Mouse (Mus musculus) limb, embryonic 12.5 days (tissue): ENCODE data around the gene Col16a1. TPM values are rescaled to one million over a fixed set of nuclear protein-coding genes. Genes with fewer than 3 reads are reported as not detected.

Experiments used
- ATAC-seq: fragments of 200-750 bp; cut with Nextera tagmentation; 2 replicates; pipeline ENCODE4 v1.8.0; 2017; ENCODE audit warnings: low read depth, moderate TSS enrichment; ENCODE audit not compliant: insufficient number of reproducible peaks, insufficient read depth, low FRiP score, low TSS enrichment
- H3K27ac ChIP-seq: fragments of 300-500 bp; sonication (generic); 2 replicates; pipeline ENCODE4 v1.5.1; 2016; ENCODE audit warnings: mild to moderate bottlenecking, moderate library complexity
- H3K27me3 ChIP-seq: fragments of 300-500 bp; sonication (generic); 2 replicates; pipeline ENCODE4 v1.6.1; 2016; ENCODE audit warnings: mild to moderate bottlenecking, moderate library complexity
- H3K36me3 ChIP-seq: fragments of 300-500 bp; sonication (generic); 2 replicates; pipeline ENCODE4 v1.6.1; 2016; ENCODE audit warnings: mild to moderate bottlenecking, moderate library complexity
- H3K4me1 ChIP-seq: fragments of 300-500 bp; sonication (generic); replicated peaks from 2 replicates; pipeline ENCODE4 v1.6.1; 2016
- H3K4me2 ChIP-seq: fragments of 300-500 bp; sonication (generic); 2 replicates; pipeline ENCODE4 v1.6.1; 2016; ENCODE audit warnings: mild to moderate bottlenecking, moderate library complexity
- H3K4me3 ChIP-seq: fragments of 300-500 bp; sonication (generic); replicated peaks from 2 replicates; pipeline ENCODE4 v1.5.1; 2016; ENCODE audit warnings: mild to moderate bottlenecking
- H3K9ac ChIP-seq: fragments of 300-500 bp; sonication (generic); replicated peaks from 2 replicates; pipeline ENCODE4 v1.6.1; 2016; ENCODE audit warnings: mild to moderate bottlenecking, moderate library complexity
- H3K9me3 ChIP-seq: fragments of 300-500 bp; sonication (generic); 2 replicates; pipeline ENCODE4 v1.6.1; 2016; ENCODE audit warnings: mild to moderate bottlenecking, moderate library complexity
- WGBS: fragments of 180-500 bp; shearing (Covaris S2); methylation state at CpG from one replicate; pipeline ENCODE4 v1.1.7; 2016; 5-methylcytosine and 5-hydroxymethylcytosine counted together
- polyA plus RNA-seq: library from polyadenylated mRNA; unstranded; fragments of >200 nt; fragmentation: Nextera tagmentation; extraction: Ambion mirVana; gene quantifications from 2 replicates; pipeline ENCODE4 v1.2.1, GENCODE M21; 2016

Col16a1 gene
- polyA plus RNA-seq, 1 experiment from 2014 or later = 24.2 TPM

DNA sequence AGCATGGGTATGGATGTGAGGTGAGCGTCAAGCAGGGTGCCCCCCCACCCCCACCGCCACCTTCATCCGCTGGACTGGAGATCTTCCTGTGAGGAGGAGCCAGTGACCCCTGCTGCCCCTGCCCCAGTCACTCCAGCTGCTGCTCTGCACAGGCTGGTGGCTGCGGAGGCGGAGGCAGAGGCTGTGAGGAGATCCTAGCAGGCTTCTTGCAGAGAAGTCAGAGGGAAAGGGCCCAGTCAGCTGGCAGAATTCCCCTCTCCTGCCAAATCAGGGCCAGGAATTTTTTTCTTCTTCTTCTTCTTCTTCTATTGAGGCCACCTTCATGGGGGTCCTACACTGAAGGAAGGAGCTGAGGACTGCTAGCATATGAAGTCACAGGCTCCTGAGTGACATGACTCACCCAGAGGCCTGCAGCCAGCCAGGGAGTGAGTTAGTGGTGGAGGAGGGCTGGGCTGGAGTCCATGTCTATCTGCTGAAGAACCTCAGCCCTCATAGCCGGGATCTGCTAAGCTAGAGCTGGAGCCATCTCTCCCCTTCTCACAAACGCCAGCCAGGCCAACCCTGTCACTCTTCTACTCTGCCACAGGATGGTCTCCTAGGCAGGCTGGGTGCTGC lies 36.8 kb downstream of the Col16a1 start:
- H3K4me2 ChIP-seq = no peak overlapping the region
- H3K27me3 ChIP-seq = peaks cover 45% of the 10 kb centered on the region
- no peaks in the 10 kb centered on the region for H3K36me3 ChIP-seq
- H3K27ac ChIP-seq = no peak overlapping the region
- no peaks in the 10 kb centered on the region for H3K9me3 ChIP-seq
- no peak overlapping the region for H3K4me3 ChIP-seq
- no peak for ATAC-seq
- WGBS = 57% methylated on average over 7 of the region's 7 CpGs
- no peak overlapping the region for H3K9ac ChIP-seq
- peaks cover 20% of the 10 kb centered on the region for H3K4me1 ChIP-seq

DNA sequence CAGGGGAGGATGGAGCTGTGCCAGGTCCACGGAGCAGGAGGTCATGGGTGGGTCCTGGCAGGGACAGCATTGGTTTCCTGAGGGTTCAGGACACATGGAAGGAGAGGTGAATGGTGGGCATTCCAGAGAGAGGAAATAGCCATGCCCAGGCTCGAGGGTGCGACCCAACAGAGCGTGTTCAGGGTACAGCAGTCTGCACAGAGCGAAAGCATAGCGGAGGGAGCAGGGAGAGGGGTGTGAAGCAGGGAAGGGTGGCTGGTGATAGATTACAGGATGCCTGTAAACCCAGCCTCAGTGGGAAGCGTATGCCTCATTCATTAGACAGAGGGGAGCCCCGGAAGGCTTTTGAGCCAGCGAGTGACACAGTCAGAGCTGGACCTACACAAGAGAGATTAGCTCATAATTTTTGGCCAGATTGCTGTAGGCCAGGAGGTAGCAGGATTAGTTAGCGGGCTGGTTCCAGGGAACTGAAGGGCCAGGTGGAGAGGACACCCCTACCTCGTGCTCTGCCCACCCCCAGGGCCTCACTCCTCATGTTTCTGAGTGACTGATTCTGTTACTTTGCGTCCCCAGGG lies 37.7 kb downstream of the Col16a1 start:
- WGBS = 54% methylated on average over 12 of the region's 12 CpGs
- ATAC-seq = no peak
- no peak overlapping the region for H3K4me3 ChIP-seq
- H3K27ac ChIP-seq = no peak overlapping the region
- H3K4me1 ChIP-seq = peaks cover 20% of the 10 kb centered on the region
- H3K9me3 ChIP-seq = no peaks in the 10 kb centered on the region
- H3K4me2 ChIP-seq = no peak overlapping the region
- H3K27me3 ChIP-seq = peaks cover 50% of the 10 kb centered on the region
- H3K36me3 ChIP-seq = no peaks in the 10 kb centered on the region
- H3K9ac ChIP-seq = 0 out of 2 replicates have a peak overlapping the region, but pooled peaks have one; percentile 27

DNA sequence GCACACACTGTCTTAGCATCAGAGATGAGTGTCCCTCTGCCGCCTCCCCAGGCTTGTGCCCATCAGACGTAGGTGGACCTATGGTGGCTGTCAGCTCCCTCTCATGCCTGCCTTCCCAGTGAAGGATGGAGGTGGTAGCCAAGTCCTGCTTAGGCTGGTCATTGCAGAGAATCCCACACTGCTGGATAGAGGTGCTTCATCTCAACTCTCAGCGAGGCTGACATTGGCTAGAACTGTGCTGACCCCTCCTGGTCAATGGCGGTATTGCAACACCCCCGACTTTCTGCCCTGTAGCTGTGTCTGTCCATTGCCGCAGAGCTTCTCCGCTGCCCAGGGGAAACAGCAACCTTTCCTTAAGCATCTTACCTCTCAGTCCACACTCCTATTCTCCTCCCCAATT lies 39.7 kb downstream of the Col16a1 start:
- Histone ChIP-seq H3K9me3 (no peaks in the 10 kb centered on the region), H3K4me3 (no peak overlapping the region), H3K36me3 (no peaks in the 10 kb centered on the region), H3K4me1 (peaks cover 14% of the 10 kb centered on the region; the same call in 1 of the 2 replicates), H3K9ac (no peak overlapping the region), H3K27ac (no peak overlapping the region), H3K27me3 (peaks cover 55% of the 10 kb centered on the region), H3K4me2 (no peak overlapping the region)
- WGBS = 13% methylated on average over 7 of the region's 7 CpGs
- ATAC-seq = peak; percentile 40; the same call in 1 of the 2 replicates

DNA sequence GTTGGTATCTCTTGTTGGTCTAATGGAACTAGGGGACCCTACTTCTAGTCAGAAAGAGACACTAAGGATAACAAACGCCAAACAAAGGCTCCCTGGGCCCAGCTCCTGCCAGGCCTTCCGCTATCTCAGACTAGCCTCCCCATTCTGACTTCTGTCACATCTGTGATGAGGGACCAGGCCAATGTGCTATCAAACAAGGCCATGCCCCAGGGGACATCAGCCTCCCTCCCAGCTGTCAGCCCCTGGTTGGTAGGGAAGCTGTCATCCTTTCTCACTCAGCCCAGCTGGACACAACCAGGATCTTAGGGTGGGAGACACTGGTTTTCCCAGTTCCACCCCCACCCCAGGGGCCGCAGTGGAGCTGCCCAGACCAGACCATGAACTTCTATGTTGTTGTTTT lies 47.5 kb downstream of the Col16a1 start:
- Histone ChIP-seq H3K4me3 (no peak overlapping the region), H3K9ac (no peak overlapping the region), H3K27ac (no peak overlapping the region), H3K36me3 (no peaks in the 10 kb centered on the region), H3K4me2 (no peak overlapping the region), H3K4me1 (no peaks in the 10 kb centered on the region), H3K27me3 (peaks cover 50% of the 10 kb centered on the region), H3K9me3 (no peaks in the 10 kb centered on the region)
- no peak for ATAC-seq
- WGBS = 55% methylated on average over 3 of the region's 3 CpGs

DNA sequence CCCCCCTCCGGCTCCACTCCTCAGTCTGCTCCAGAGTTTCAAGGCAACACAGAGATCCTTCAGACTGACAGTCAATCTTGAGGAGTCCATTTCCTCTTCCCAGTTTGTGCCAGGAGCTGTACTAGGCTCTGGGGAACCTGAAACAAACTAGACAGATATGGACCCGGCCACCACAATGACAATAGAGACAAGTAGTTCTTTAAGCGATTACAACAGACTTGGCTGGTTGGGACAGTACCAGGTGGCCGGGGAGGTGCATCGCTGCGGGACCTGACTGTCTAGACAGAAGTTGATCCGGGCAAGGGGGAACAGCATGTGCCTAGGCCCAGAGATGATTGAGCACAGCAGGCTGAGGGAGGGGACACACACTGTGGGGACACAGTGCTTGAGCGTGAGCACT lies 53.5 kb downstream of the Col16a1 start:
- peaks cover 9% of the 10 kb centered on the region; the same call in 1 of the 2 replicates for H3K4me1 ChIP-seq
- peaks cover 30% of the 10 kb centered on the region for H3K27me3 ChIP-seq
- H3K27ac ChIP-seq = no peak overlapping the region
- H3K4me3 ChIP-seq = no peak overlapping the region
- H3K9ac ChIP-seq = no peak overlapping the region
- WGBS = 48% methylated on average over 8 of the region's 8 CpGs
- no peaks in the 10 kb centered on the region for H3K9me3 ChIP-seq
- no peaks in the 10 kb centered on the region for H3K36me3 ChIP-seq
- no peak for ATAC-seq
- no peak overlapping the region for H3K4me2 ChIP-seq

DNA sequence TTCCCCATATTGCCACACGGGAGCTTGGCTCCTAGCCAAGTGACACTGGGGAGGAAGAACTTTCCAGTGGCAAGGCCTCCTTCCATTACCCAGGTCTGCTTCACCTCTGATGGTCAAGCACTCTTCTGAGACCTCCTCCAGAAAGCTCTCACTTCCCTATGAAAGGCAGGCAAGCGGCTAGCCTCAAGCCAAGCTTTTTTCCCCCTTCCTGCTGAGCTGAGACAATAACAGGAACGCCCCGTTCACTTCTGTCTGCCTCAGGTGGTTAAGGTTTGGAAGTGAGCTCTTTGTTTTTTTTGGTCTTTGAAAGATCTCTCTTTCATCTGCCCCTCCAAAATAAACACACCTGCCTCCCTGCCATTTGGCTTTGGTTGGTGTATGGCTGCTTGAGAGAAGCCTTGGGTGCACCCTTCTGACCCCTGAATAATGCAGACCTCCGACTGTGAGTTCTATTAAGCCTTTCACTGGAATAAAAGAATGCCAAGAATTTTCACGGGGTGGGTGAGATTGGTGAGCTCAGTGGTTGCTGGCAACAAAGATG lies 54.5 kb downstream of the Col16a1 start, which contains the start of gene Pef1:
TSS of gene Pef1 (plus strand) at position 448 of the 541 bp plus-strand sequence.
- Histone ChIP-seq H3K4me1 (peaks cover 9% of the 10 kb centered on the region; the same call in 1 of the 2 replicates), H3K27ac (no peak within 1 kb of the TSS), H3K9ac (no peak within 1 kb of the TSS), H3K27me3 (peaks cover 26% of the 10 kb centered on the region), H3K4me3 (no peak within 1 kb of the TSS), H3K4me2 (no peak within 1 kb of the TSS), H3K36me3 (no peaks in the 10 kb centered on the region), H3K9me3 (no peaks in the 10 kb centered on the region)
- ATAC-seq = no peak
- 11% methylated on average over 6 of the region's 6 CpGs for WGBS

DNA sequence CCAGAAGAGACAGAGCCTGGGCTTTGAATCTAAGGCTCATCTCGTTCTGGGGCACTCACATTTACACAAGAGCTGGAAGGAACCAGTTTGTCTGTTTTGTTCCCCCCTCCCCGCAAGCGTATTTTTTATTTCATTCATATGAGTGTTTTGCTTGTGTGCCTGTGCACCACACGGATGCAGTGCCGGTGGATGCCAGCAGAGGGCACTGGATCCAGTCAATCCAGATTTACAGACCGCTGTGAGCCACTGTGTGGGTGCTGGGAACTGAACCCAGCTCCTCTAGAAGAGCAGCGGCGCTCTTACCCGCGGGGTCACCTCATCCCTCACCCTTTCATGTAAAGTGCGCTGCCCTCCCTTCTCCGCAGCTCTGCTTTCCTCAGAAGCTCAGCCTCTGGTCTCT lies 56.0 kb downstream of the Col16a1 start:
- Histone ChIP-seq H3K9me3 (no peaks in the 10 kb centered on the region), H3K9ac (no peak overlapping the region), H3K4me2 (no peak overlapping the region), H3K4me1 (peaks cover 16% of the 10 kb centered on the region), H3K36me3 (no peaks in the 10 kb centered on the region), H3K4me3 (no peak overlapping the region), H3K27ac (no peak overlapping the region), H3K27me3 (peaks cover 22% of the 10 kb centered on the region)
- WGBS = 74% methylated on average over 12 of the region's 12 CpGs
- ATAC-seq = no peak

DNA sequence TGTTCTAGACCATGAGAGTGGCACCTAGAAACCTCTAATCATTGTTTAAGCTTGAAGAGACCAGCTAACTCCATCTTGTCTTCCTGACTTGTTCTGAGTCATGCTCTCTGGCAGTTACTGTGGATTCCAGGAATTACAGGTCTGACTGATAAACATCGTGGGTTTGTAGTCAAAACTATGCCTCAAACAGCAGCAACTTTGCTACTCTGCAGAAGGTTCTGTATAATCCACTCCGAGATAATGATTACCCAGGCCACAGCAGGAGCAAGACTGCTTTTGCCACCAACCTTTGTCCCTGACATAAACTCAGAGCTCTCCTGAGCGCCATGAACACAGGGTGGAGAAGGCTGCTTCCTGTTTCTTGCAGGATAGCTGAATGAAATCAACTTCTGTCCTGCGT lies 56.9 kb downstream of the Col16a1 start:
- H3K27me3 ChIP-seq = peaks cover 21% of the 10 kb centered on the region
- ATAC-seq = no peak
- no peaks in the 10 kb centered on the region for H3K36me3 ChIP-seq
- no peak overlapping the region for H3K27ac ChIP-seq
- H3K9ac ChIP-seq = no peak overlapping the region
- no peaks in the 10 kb centered on the region for H3K9me3 ChIP-seq
- H3K4me1 ChIP-seq = peaks cover 24% of the 10 kb centered on the region
- no peak overlapping the region for H3K4me3 ChIP-seq
- 87% methylated on average over 4 of the region's 4 CpGs for WGBS
- H3K4me2 ChIP-seq = no peak overlapping the region

DNA sequence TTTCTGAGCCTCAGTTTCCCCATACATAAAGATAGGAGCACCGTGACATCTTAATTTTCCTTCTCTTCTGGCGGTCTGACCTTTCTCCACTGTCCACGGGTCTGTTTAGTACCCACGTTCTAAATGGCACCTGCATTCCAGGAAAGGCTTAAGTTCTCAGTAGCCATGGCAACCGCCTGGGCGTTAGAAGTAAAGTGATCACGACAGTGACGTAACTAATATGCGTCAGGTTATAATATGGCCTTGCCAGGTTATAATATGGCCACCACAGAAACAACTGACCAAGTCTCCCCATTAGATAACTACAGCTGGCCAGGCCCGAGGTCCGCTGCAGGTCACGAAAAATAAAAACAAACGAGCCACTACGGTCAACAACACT lies 59.4 kb downstream of the Col16a1 start:
- Histone ChIP-seq H3K36me3 (no peaks in the 10 kb centered on the region), H3K27me3 (0 out of 2 replicates have a peak, but pooled peaks cover 7% of the 10 kb centered on the region), H3K27ac (no peak overlapping the region), H3K9ac (no peak overlapping the region), H3K4me2 (peak overlapping the region; percentile 80), H3K4me3 (peak overlapping the region; percentile 67), H3K9me3 (no peaks in the 10 kb centered on the region), H3K4me1 (peaks cover 19% of the 10 kb centered on the region)
- 12% methylated on average over 14 of the region's 14 CpGs for WGBS
- ATAC-seq = no peak; the same call in 1 of the 2 replicates

DNA sequence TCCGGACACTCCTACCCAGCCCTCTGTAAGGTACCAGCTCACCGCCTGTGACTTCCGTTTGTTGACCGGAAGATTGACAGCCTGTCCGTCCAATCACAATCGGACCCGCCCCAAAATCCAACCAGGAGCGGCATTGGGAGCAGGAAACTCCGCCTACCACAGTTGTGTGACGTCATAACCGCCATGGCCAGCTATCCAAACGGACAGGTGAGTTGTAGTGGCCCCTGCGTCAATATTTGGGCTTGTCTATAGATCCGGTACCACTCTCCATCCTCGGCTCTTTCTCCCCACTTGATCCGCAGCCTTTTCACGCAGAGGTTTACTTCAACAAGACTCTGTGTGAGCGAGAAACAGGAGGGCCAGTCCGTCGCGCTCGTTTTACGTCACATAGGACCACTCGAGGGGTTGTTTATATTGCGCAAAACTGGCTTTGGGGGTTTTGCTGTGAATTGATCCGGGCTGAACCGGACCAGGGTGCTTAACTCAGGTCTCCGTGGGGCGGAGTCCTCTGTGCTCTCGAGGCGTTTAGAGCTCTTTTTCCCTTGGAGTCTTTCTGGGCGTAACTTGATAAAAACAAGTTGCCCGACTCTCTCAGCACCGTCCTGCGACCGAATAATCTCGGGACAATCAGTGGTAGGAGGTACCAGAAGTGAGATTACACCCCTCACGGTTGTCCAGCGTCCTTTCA lies 59.9 kb downstream of the Col16a1 start:
- 0 out of 2 replicates have a peak, but pooled peaks cover 7% of the 10 kb centered on the region for H3K27me3 ChIP-seq
- WGBS = 1% methylated on average over 39 of the region's 39 CpGs
- H3K36me3 ChIP-seq = peaks cover 4% of the 10 kb centered on the region
- peak overlapping the region; percentile 69; the same call in 1 of the 2 replicates for H3K27ac ChIP-seq
- peaks cover 15% of the 10 kb centered on the region for H3K4me1 ChIP-seq
- peak overlapping the region; percentile 60 for H3K9ac ChIP-seq
- peak; percentile 90 for ATAC-seq
- peak overlapping the region; percentile 67 for H3K4me3 ChIP-seq
- H3K4me2 ChIP-seq = peak overlapping the region; percentile 80
- no peaks in the 10 kb centered on the region for H3K9me3 ChIP-seq

DNA sequence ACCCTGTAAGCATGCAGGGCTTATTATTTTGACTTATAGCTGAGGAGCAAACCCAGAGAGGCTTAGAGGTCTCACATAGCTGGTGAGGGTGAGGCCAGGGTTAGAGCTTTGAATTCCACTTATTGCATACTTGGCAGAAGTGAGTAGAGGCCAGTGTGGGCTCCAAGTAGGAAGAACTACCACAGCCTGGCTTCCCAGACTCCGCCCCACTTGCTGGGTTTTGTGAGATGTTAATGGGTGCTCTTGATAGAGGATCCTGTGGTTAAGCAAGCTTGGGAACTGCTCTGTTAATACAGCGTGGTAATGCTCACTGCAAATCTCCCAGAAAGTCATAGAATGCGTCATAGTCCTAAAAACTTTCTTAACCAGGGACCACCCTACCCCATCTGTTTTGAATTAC lies 61.3 kb downstream of the Col16a1 start:
- 66% methylated on average over 3 of the region's 3 CpGs for WGBS
- ATAC-seq = no peak
- H3K4me3 ChIP-seq = no peak overlapping the region
- H3K4me2 ChIP-seq = peak overlapping the region; percentile 80
- no peaks in the 10 kb centered on the region for H3K9me3 ChIP-seq
- no peak overlapping the region for H3K27ac ChIP-seq
- H3K36me3 ChIP-seq = peaks cover 9% of the 10 kb centered on the region
- H3K27me3 ChIP-seq = 0 out of 2 replicates have a peak, but pooled peaks cover 3% of the 10 kb centered on the region
- H3K4me1 ChIP-seq = peaks cover 15% of the 10 kb centered on the region
- H3K9ac ChIP-seq = no peak overlapping the region
